Mouse (Mus musculus) midbrain, postnatal 0 days (tissue): ENCODE measurements at regions not wholly inside any gene's neighbourhood (a gene's known extent, or its start where the extent isn't known, plus 50 kb on each side); places are given as distances from the start of the nearest gene placed in this dataset.

Experiments
- ATAC-seq: fragments of 200-750 bp; cut with Nextera tagmentation; 2 replicates; pipeline ENCODE4 v1.8.0; 2017; ENCODE audit warnings: moderate number of reproducible peaks, mild to moderate bottlenecking, moderate TSS enrichment, moderate library complexity; ENCODE audit not compliant: low FRiP score
- DNase-seq: peaks from one replicate; pipeline ENCODE4 v3.0.0-alpha.2; 2015; ENCODE audit warnings: low spot score
- H3K27ac ChIP-seq: fragments of 300-500 bp; sonication (generic); 2 replicates; pipeline ENCODE4 v1.5.1; 2014; ENCODE audit warnings: low read depth, mild to moderate bottlenecking, low read length, mixed read lengths
- H3K27me3 ChIP-seq: fragments of 300-500 bp; sonication (generic); 2 replicates; pipeline ENCODE4 v1.6.1; 2014; ENCODE audit warnings: low read length, control low read depth, mixed read lengths; ENCODE audit not compliant: insufficient read depth
- H3K36me3 ChIP-seq: fragments of 300-500 bp; sonication (generic); 2 replicates; pipeline ENCODE4 v1.6.1; 2014; ENCODE audit warnings: low read length, control low read depth, mixed read lengths; ENCODE audit not compliant: insufficient read depth
- H3K4me1 ChIP-seq: fragments of 300-500 bp; sonication (generic); 2 replicates; pipeline ENCODE4 v1.6.1; 2014; ENCODE audit warnings: mild to moderate bottlenecking, control low read depth, antibody characterized with exemption, low read length, mixed read lengths; ENCODE audit not compliant: insufficient read depth
- H3K4me2 ChIP-seq: fragments of 300-500 bp; sonication (generic); 2 replicates; pipeline ENCODE4 v1.6.1; 2014; ENCODE audit warnings: low read depth, mild to moderate bottlenecking, low read length, mixed read lengths; ENCODE audit not compliant: poor library complexity, severe bottlenecking
- H3K4me3 ChIP-seq: fragments of 300-500 bp; sonication (generic); 2 replicates; pipeline ENCODE4 v1.5.1; 2014; ENCODE audit warnings: low read depth, mild to moderate bottlenecking, low read length, moderate library complexity
- H3K9ac ChIP-seq: fragments of 300-500 bp; sonication (generic); replicated peaks from 2 replicates; pipeline ENCODE4 v1.6.1; 2014; ENCODE audit warnings: mild to moderate bottlenecking, low read length, moderate library complexity, mixed read lengths; ENCODE audit not compliant: poor library complexity, severe bottlenecking
- H3K9me3 ChIP-seq: fragments of 300-500 bp; sonication (generic); 2 replicates; pipeline ENCODE4 v1.6.1; 2016; ENCODE audit warnings: low read length, control low read depth
- CTCF ChIP-seq: IDR thresholded peaks from 2 replicates; pipeline ENCODE4 v1.5.1; 2016; ENCODE audit warnings: antibody characterized with exemption, mild to moderate bottlenecking
- WGBS: fragments of 180-500 bp; shearing (Covaris S2); extraction: QIAGEN DNeasy Blood & Tissue Kit; methylation state at CpG from one replicate; pipeline ENCODE4 v1.1.7; 2014; 5-methylcytosine and 5-hydroxymethylcytosine counted together

GRCm38 (mm10) chr5:118326837-118327541 lies 82.0 kb downstream of the 2410131K14Rik start:
- Histone ChIP-seq H3K4me2 (peak overlapping the region; percentile 51), H3K27me3 (no peaks in the 10 kb centered on the region), H3K4me1 (0 out of 2 replicates have a peak, but pooled peaks cover under 1% of the 10 kb centered on the region), H3K36me3 (no peaks in the 10 kb centered on the region), H3K4me3 (peak overlapping the region; percentile 21), H3K27ac (0 out of 2 replicates have a peak overlapping the region, but pooled peaks have one; percentile 43), H3K9ac (peak overlapping the region; percentile 15), H3K9me3 (no peaks in the 10 kb centered on the region)
- ATAC-seq: peak; percentile 36; the same call in 1 of the 2 replicates
- peak; percentile 87 for DNase-seq
- TF ChIP-seq CTCF: no peak
- under 1% methylated on average over 18 of the region's 18 CpGs for WGBS

DNA sequence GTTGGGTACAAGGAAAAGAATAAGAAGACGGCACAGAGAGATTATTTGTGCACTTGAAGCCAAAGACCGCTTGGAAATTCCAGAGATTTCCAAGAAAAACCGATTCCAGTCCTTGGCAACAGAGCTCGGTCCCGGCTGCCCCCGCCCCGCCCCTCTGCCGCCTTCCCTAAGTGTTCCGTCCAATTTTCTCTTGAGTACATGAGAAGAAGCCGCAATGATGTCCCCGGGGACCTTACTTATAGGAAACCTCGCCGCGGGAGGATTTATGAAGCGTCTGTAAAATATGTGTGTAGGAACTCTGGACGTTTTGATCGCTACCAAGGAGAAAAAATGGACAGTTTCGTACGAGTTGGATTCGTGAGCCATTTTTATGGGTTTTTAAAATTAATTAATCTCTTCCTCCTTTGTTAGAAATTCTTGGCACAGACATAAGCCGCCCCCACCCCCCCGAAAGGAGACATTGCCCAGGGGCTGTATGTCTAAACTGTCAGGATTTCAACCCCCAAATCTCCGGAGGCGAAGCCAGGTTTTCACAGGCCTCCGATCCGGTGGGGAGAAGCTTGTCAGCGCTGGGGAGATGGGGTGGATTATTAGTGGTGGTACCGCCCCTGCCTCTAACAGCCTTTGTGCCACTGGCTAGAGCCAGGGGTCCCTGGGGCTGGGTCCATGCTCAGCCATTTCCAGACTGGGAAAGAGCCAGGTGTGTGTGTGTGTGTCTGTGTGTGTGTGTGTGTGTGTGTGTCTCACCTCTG lies 83.1 kb downstream of the 2410131K14Rik start:
- H3K4me1 ChIP-seq: no peaks in the 10 kb centered on the region
- ATAC-seq (no peak), DNase-seq (peak; percentile 68)
- peak overlapping the region; percentile 51 for H3K4me2 ChIP-seq
- H3K9me3 ChIP-seq: no peaks in the 10 kb centered on the region
- H3K36me3 ChIP-seq: no peaks in the 10 kb centered on the region
- no peak for TF ChIP-seq CTCF
- peak overlapping the region; percentile 22 for H3K4me3 ChIP-seq
- WGBS: 4% methylated on average over 28 of the region's 28 CpGs
- no peaks in the 10 kb centered on the region for H3K27me3 ChIP-seq
- H3K9ac ChIP-seq: no peak overlapping the region
- no peak overlapping the region for H3K27ac ChIP-seq

DNA sequence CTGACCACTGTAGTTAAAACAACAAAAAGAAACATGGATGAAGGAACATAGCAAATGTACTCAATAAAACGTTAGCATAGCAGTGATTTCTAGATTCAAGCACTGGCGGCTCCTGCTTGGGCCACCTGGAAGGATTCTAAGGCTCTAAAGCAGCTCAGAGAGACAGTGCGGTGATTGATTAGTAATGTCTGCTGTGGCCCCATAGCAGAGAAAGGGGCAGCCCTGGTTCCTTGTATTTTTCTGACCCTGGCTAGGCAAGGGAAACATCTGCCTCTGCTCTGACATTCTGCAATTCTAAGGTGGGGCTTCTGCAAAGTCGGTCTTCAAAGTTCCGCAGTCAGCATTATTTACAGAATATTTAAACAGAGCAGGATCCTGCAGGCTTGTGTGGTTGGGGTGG lies 84.1 kb downstream of the 2410131K14Rik start:
- Histone ChIP-seq H3K27ac (no peak overlapping the region), H3K36me3 (no peaks in the 10 kb centered on the region)
- no peak for ATAC-seq

DNA sequence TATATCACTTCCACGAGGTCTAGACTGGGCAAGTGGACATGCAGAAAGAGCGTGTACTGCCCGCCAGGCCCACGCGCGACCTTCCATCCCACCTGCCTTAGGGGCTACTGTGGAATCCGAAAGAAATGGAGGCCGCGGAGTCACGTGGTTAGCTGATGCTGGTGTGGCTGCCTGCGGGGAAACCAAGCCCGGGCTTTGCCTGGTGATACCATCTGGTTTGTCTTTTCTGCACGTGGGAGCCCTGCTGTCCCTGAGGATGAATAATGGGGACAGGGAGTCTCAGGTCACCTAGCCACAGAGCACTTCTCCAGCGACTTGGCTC lies 86.2 kb downstream of the 2410131K14Rik start:
- peak overlapping the region; percentile 31 for H3K4me3 ChIP-seq
- no peaks in the 10 kb centered on the region for H3K36me3 ChIP-seq
- 21% methylated on average over 14 of the region's 14 CpGs for WGBS
- H3K4me1 ChIP-seq: no peaks in the 10 kb centered on the region
- H3K27me3 ChIP-seq: no peaks in the 10 kb centered on the region
- ATAC-seq: no peak
- no peak overlapping the region for H3K9ac ChIP-seq
- no peak for TF ChIP-seq CTCF
- peak overlapping the region; percentile 64 for H3K4me2 ChIP-seq
- H3K27ac ChIP-seq: no peak overlapping the region
- DNase-seq: no peak
- no peaks in the 10 kb centered on the region for H3K9me3 ChIP-seq

More for the DNA sequence above, 84.1 kb downstream of the 2410131K14Rik start:
- WGBS: 86% methylated on average over 5 of the region's 5 CpGs
- Histone ChIP-seq H3K4me2 (no peak overlapping the region), H3K4me3 (no peak overlapping the region), H3K4me1 (no peaks in the 10 kb centered on the region), H3K27me3 (no peaks in the 10 kb centered on the region), H3K9me3 (no peaks in the 10 kb centered on the region), H3K9ac (no peak overlapping the region)
- TF ChIP-seq CTCF: no peak
- no peak for DNase-seq

- peak; percentile 69; the same call in 1 of the 2 replicates for ATAC-seq
- 1% methylated on average over 32 of the region's 32 CpGs for WGBS
- peak overlapping the region; percentile 31 for H3K4me3 ChIP-seq
Observed at GRCm38 (mm10) chr5:118331608-118332394, 86.8 kb downstream of the 2410131K14Rik start.

More at GRCm38 (mm10) chr5:118331608-118332394, 86.8 kb downstream of the 2410131K14Rik start:
- H3K4me2 ChIP-seq: peak overlapping the region; percentile 64
- peak overlapping the region; percentile 42; the same call in 1 of the 2 replicates for H3K9ac ChIP-seq
- no peaks in the 10 kb centered on the region for H3K9me3 ChIP-seq
- H3K36me3 ChIP-seq: no peaks in the 10 kb centered on the region
- no peak overlapping the region for H3K27ac ChIP-seq
- DNase-seq: peak; percentile 94
- H3K27me3 ChIP-seq: no peaks in the 10 kb centered on the region
- H3K4me1 ChIP-seq: no peaks in the 10 kb centered on the region
- TF ChIP-seq CTCF: peak; percentile 92
